Mouse (Mus musculus) adrenal gland, adult 8-10 months (tissue): ENCODE data around the gene Kcnk10. TPM values are rescaled to one million over a fixed set of nuclear protein-coding genes. Genes with fewer than 3 reads are reported as not detected.

Experiments
- DNase-seq: peaks from one replicate; pipeline ENCODE4 v3.0.0; 2022
- total RNA-seq, 4 experiments: library from RNA; stranded (reverse); gene quantifications; 2 replicates each; pipeline ENCODE4 v1.2.4; 2022

Gene Kcnk10
- total RNA-seq, 4 experiments from 2014 or later, result 0.10 TPM; not detected in 3

DNA sequence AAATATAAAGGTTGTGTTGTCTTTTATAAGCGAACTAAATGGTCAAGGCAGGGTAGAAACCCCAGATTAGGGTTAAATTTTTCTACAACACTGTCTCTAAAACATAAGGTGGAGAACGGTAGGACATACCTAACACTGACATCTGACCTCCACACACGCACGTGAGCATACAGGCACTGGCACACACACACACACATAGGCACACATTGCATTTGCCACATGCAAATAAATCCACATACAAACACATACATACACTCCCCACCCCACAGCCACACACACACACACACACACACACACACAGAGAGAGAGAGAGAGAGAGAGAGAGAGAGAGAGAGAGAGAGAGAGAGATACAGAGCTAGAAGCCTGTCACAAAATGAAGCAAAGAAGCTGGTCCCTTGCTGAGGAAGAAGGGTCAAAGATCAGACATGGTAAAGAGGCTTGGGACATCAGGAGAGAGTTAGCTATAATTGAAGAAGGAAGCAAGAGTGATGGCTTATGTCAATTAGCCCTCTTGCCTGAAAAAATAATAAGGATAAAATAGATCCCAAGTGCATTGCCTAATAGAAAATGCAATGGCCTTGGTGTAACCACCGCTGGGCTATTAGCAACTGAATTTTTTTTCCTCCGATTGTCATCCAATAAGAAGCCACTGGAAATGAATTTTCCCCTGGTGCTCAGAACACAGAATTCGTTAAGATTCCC lies 58.1 kb downstream of the Kcnk10 start:
- DNase-seq, result no peak

GRCm38 (mm10) chr12:98505601-98506000 lies 72.5 kb downstream of the Kcnk10 start:
- DNase-seq, result no peak

DNA sequence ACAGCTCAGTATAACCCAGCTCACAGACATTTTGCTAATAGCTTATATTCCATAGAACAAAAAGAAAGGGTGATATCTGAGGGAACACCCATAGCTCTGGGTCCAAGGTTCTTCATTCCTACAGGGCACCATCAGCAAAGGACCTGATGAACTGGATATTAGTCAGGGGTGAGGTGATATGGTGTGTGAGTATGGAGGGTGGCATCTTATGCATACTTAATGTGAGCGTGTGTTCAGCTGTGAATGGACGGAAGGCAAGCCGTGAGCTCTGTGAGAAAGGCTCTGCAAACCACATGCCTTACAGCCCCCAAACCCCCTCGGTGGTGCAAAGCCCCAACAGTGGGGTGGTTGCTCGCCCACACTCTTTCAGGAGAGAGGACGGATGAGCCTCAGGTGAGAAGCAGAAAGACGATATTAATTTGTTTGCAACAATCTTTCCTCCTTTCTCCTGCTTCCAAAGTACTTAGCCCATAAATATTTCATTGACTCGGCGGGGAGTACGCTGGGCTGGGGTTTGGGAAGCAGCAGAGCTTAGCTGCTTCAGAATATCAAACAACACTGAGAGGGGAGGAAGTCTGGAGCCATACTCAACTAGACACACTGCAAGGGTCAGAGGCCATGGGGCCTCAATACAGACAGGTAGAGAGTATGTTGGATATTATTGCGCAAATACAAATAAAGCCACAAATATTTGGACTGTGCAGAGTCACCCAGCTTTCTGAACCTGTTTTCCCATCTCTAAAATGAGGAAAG lies 76.4 kb downstream of the Kcnk10 start:
- DNase-seq, result no peak

DNA sequence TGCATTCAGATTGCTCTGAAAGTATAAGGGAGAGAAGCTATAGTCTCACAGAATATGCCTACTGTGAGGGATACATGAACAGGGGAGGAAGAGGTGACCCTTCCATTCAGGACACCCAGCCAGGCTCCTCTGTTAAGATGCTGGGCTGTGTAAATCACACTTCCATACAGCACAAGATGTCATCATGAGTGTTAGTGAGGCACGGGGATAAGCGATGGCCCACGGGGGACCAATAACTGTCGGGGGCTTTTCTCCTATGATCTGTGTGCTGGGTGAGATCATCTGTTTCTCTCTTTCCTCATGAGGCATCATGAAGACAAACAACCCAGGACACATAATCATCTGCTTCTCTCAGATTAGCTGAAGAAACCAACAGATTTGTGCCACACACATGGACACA lies 77.1 kb downstream of the Kcnk10 start:
- no peak for DNase-seq

GRCm38 (mm10) chr12:98481460-98481859 lies 96.7 kb downstream of the Kcnk10 start:
- no peak for DNase-seq

DNA sequence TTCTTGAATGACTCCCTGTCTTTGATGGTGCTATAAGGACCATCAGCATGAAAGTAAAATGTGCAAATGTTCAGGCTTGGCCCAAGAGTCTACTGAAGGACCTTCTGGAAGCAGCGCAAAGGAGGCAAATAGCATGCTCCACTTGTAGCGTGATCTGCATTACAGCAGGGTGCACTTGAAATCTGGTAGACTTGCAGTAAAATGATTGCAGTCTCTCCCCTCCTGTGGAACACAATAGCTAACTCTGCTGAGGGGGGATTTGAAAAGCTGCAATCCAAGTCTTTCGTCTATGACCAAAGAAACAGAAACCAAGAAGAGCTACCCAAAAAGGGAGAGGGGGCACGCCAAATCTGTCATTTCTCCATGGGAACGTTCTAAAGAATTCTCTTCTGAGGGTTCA lies 97.1 kb downstream of the Kcnk10 start:
- DNase-seq, result no peak

DNA sequence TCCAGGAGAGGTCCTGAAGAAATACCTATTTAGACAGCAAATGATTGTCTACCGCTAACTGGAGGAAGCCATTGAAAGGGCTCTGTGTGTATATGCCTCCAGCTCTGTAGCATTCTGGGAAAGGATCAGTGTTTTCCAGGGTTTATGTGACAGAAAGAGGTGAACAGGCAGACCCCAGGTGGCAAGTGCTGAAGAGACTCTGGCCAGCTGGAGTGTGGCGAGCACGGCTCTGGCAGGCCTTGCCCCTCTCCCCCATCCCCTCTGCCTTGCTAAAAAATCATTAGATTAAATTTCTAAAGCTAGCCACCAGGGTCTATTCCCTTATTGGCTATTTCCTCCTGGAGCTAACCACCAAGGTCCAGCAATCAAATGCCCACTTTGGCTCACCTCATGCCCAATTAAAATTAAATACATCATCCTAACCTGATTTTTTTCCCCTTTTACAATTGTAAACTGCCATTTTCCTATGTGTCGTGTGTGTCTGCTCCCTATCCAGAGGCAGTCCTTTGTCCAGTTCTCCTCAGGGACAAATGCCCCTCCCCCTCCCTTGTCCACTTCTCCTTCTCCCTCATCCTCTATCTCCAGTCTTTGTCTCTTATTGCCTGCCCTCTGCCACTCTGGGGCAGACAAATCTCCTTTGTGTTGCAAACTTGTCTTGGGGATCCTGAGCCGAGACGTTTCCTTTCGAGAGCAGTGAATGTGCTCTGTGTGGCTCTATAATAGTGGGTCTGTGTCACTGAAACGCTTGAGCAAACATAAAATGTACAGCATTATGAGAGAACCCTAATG lies 100.2 kb downstream of the Kcnk10 start:
- no peak for DNase-seq

DNA sequence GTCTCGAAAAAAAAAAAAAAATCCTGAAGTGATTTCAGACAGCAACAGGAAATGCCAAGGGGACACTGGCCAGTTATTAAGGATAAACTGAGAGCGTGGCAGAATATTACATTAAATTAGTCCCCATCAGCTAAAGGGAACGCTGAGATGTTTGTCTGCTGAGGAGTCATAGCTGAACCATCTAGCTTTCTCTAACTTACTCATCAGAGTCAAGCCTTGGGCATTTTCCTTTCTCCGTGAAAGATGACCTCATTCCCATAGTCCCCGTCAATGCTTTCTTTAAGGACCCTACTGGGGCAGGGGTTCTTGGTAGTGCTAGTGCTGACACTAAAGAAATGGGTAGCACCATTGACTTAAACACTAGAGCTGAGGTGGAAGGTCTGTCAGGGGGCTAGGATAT lies 106.9 kb downstream of the Kcnk10 start:
- DNase-seq, result no peak

- no peak for DNase-seq
These were observed 108.0 kb downstream of the Kcnk10 start for GRCm38 (mm10) chr12:98470097-98470496.

DNA sequence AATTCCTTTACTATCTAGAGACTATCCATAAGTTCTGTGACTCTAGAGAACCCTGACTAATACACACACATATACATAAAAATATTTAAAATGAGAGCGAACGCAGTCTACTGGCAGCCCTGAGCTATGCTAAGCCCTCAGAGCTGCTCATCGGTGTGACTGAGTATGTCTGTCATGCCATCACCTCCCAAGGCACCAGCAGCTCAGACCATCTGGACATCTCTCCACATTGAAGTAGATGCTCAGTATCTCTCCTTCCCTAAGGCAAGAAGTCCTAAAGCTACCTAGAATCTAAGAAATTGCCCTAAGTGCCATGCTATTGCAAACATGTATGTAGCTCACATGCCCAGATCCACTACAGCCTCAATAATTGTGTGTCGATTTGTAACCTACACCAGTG lies 110.3 kb downstream of the Kcnk10 start:
- no peak for DNase-seq

GRCm38 (mm10) chr12:98459889-98460288 lies 118.2 kb downstream of the Kcnk10 start:
- DNase-seq, result no peak

DNA sequence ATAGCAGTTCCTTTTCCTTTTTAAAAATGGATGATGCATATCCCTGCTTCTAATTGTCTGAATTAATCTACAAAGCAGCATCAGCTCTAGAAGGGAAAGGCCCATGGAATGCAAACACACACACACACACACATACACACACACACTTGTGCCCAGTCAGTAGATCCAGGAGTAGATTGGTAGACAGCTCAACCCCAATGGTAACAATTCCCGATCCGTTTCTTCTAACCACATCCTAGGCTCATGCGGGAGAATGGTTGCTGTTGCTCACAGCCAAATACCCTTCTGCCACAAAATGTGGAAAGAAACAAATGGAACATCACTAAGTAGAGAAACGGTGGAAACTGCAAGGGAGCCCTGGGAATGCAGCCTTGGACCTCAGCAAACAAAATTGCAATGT lies 119.2 kb downstream of the Kcnk10 start:
- DNase-seq, result no peak

DNA sequence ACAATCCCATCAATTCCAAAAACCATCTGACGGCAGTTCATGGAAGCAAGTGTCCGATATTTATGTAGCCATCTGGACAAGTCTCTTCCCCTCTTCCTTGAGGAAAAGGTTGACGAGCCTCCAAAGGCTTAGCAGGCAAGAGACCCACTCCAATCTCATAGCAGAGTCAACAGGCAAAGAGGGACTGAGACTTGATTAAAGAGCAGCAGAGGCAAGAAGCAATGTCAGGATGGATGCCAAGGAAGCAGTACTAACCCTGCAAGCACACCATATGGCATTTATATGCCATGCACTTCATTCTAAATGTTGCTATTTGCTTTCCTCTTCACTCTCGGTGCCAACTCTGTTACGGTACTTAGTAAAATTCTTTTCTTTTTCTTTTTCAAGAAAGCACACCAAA lies 119.6 kb downstream of the Kcnk10 start:
- no peak for DNase-seq

GRCm38 (mm10) chr12:98453161-98453560 lies 124.9 kb downstream of the Kcnk10 start:
- no peak for DNase-seq

DNA sequence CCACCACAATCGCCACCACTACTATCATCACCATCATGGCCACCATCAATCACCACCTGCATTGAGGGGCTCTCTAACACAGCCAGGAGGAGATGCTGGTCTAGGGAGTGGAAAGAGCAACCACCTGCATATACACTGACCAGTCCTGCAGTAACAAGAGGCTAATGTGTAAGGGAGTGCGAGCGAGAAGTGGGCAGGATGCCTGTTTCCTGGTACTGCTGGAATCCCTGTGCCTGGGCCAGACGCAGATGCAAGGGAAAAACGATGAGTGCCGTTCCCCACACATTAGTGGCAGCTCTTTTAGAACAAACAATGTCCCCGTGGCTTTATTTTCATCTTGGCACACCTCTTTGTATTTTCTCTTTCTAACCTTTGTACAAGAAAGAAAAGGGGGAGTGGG lies 125.5 kb downstream of the Kcnk10 start:
- no peak for DNase-seq

DNA sequence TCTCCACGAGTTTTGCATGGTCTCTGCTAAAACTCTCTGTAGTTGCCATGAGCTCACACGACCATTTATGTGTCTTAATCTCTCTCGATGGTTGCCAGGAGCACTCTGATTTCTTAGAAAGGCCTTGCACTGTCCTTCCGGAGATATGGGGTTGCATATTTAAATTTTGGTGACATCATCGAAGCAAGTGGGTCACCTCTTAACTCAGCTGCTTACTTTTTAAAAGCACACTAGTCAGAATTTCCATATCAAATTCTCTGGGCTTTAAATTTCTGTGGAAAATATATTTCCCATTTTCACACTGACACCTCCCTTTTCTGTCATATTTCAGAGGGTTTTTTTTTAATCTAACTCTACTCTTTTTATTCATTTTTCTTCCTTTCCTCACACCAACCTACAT lies 132.5 kb downstream of the Kcnk10 start:
- DNase-seq, result no peak

GRCm38 (mm10) chr12:98444860-98445259 lies 133.2 kb downstream of the Kcnk10 start:
- DNase-seq, result no peak

- no peak for DNase-seq
These were observed 134.4 kb downstream of the Kcnk10 start for GRCm38 (mm10) chr12:98443754-98444153.

GRCm38 (mm10) chr12:98438080-98438479 lies 140.0 kb downstream of the Kcnk10 start:
- no peak for DNase-seq

DNA sequence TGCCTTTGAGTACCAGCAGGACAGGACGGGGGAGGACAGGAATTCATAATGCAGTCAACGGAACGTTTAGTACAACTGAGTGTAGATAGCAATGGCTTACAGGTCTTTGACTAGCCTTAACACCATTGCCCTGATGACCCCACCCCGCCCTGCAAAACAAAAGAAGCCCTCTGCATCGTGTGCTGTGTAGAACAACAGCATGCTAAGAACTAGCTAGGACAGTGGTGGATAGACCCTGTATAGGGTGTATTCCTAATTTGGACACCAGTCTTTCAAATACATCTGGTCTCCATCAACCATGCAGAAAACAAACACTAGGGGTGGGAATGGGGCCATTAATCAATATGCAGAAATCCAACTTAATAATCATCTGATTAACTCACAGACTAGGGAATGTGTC lies 147.4 kb downstream of the Kcnk10 start:
- DNase-seq, result no peak

GRCm38 (mm10) chr12:98421340-98421739 lies 156.8 kb downstream of the Kcnk10 start:
- no peak for DNase-seq

GRCm38 (mm10) chr12:98419849-98420248 lies 158.3 kb downstream of the Kcnk10 start:
- DNase-seq, result no peak

DNA sequence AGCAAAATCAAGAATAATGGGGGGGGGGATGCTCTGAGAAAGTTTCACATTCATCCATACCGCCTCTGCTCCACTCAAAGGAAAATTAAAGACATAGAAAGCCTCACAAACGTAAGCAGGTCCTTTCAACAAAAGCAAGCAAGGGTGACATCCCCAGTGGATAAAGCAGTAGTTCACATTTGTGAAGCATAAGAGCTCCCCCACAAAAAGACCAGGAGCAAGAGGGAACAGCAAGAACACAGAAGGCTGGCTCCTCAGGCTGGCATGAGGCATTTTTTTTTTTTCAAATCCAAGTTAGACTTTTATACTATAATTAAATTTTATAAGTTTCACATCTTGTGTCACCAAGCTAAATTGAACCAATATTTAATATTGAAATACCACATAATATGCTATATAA lies 168.5 kb downstream of the Kcnk10 start:
- no peak for DNase-seq
